Mouse (Mus musculus) neural tube, embryonic 11.5 days (tissue): ENCODE measurements at regions not wholly inside any gene's neighbourhood (a gene's known extent, or its start where the extent isn't known, plus 50 kb on each side); places are given as distances from the start of the nearest gene placed in this dataset.

Experiments used
- ATAC-seq: fragments of 200-750 bp; cut with Nextera tagmentation; 2 replicates; pipeline ENCODE4 v1.8.0; 2017; ENCODE audit warnings: moderate number of reproducible peaks, mild to moderate bottlenecking, moderate TSS enrichment, moderate library complexity; ENCODE audit not compliant: insufficient read depth, low FRiP score, low TSS enrichment
- DNase-seq: peaks from one replicate; pipeline ENCODE4 v3.0.0-alpha.2; 2015; ENCODE audit warnings: low spot score
- H3K27ac ChIP-seq: fragments of 300-500 bp; sonication (generic); 2 replicates; pipeline ENCODE4 v1.5.1; 2014; ENCODE audit warnings: low read depth, mild to moderate bottlenecking, low read length
- H3K27me3 ChIP-seq: fragments of 300-500 bp; sonication (generic); 2 replicates; pipeline ENCODE4 v1.6.1; 2014; ENCODE audit warnings: mild to moderate bottlenecking, low read length, mixed read lengths; ENCODE audit not compliant: control insufficient read depth, insufficient read depth
- H3K36me3 ChIP-seq: fragments of 300-500 bp; sonication (generic); 2 replicates; pipeline ENCODE4 v1.6.1; 2014; ENCODE audit warnings: mild to moderate bottlenecking, low read length, moderate library complexity, mixed read lengths; ENCODE audit not compliant: control insufficient read depth, insufficient read depth
- H3K4me1 ChIP-seq: fragments of 300-500 bp; sonication (generic); 2 replicates; pipeline ENCODE4 v1.6.1; 2014; ENCODE audit warnings: low read length, mixed read lengths; ENCODE audit not compliant: control insufficient read depth, insufficient read depth
- H3K4me2 ChIP-seq: fragments of 300-500 bp; sonication (generic); 2 replicates; pipeline ENCODE4 v1.6.1; 2014; ENCODE audit warnings: low read depth, mild to moderate bottlenecking, moderate library complexity
- H3K4me3 ChIP-seq: fragments of 300-500 bp; sonication (generic); 2 replicates; pipeline ENCODE4 v1.5.1; 2014; ENCODE audit warnings: low read depth, low read length
- H3K9ac ChIP-seq: fragments of 300-500 bp; sonication (generic); 2 replicates; pipeline ENCODE4 v1.6.1; 2014; ENCODE audit warnings: mild to moderate bottlenecking, low read length
- H3K9me3 ChIP-seq: fragments of 300-500 bp; sonication (generic); 2 replicates; pipeline ENCODE4 v1.6.1; 2016; ENCODE audit warnings: low read length; ENCODE audit not compliant: control insufficient read depth
- WGBS: fragments of 180-500 bp; shearing (Covaris S2); extraction: QIAGEN DNeasy Blood & Tissue Kit; methylation state at CpG from one replicate; pipeline ENCODE4 v1.1.7; 2014; 5-methylcytosine and 5-hydroxymethylcytosine counted together

DNA sequence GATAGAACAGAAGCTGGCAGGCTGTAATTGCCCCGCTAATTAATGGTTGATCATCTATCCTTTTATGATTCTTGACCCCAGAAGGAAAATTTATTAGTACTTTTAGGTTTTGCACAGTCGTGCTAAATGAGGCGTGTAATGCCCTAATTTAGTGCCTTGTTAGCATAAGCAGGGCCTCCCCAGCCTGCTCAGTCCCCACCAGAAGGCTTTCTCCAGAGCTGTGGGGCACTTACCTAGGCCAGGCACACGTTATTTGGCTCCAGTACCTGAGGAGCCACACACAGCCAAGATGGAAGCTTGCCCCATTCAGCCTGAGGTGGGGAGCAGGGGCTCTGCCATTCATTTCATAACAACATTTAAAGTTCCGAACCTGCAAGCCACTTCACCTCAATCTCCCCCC lies 146.0 kb downstream of the Opa1 start:
- Histone ChIP-seq H3K9ac (no peak overlapping the region), H3K27ac (no peak overlapping the region), H3K9me3 (no peaks in the 10 kb centered on the region), H3K27me3 (peaks cover 77% of the 10 kb centered on the region), H3K4me1 (0 out of 2 replicates have a peak, but pooled peaks cover 3% of the 10 kb centered on the region), H3K4me3 (no peak overlapping the region), H3K36me3 (no peaks in the 10 kb centered on the region), H3K4me2 (no peak overlapping the region)
- DNase-seq (no peak), ATAC-seq (no peak; the same call in 1 of the 2 replicates)
- WGBS, result 20% methylated on average over 5 of the region's 5 CpGs

DNA sequence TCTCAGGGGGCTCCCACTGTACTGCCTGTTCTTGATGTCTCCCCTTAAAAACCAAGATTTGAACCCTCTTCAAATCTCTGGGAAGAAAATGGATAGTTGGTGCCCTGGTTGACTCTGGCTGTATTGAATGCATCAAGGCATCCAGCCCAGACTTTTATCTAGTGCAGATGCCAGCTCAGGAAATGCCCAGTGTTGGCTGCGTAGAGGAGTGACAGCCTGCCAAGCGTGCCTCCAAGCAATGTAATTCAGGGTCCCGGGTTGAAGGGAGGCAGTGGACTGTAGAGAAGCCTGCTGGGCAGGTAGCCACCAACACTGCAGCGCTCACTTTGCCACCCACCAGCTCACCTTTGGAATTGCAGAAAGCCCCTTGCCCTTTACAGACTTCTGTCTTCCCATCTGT lies 146.4 kb downstream of the Opa1 start:
- no peak overlapping the region for H3K4me2 ChIP-seq
- WGBS, result 55% methylated on average over 4 of the region's 4 CpGs
- H3K27ac ChIP-seq, result no peak overlapping the region
- no peak overlapping the region for H3K9ac ChIP-seq
- no peaks in the 10 kb centered on the region for H3K9me3 ChIP-seq
- 0 out of 2 replicates have a peak, but pooled peaks cover under 1% of the 10 kb centered on the region for H3K4me1 ChIP-seq
- H3K27me3 ChIP-seq, result peaks cover 81% of the 10 kb centered on the region
- DNase-seq, result no peak
- no peak overlapping the region for H3K4me3 ChIP-seq
- no peak for ATAC-seq
- no peaks in the 10 kb centered on the region for H3K36me3 ChIP-seq

DNA sequence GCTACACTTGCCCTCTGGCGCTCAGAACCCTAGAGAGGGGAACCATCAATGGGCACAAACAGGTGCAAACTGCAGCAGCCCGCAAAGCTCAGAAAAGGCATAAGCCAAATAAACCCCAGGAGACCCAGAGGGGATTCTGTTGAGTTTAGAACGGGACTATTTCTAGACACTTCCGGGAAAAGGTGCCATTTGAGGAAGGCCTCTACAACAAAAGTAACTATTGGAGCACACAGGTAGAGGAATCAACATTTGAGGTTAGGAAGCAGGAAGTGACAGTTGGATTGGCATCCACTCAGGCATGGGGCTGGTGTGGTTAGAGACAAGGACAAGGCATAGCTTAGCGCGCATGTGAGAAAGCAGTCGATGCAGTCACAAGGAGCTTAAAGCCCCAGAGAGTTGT lies 148.3 kb downstream of the Opa1 start:
- H3K4me1 ChIP-seq, result no peaks in the 10 kb centered on the region
- whole genome bisulfite sequencing, result 85% methylated on average over 7 of the region's 7 CpGs
- DNase-seq, result no peak
- ATAC-seq, result no peak
- H3K27ac ChIP-seq, result no peak overlapping the region
- no peak overlapping the region for H3K4me3 ChIP-seq
- H3K9ac ChIP-seq, result no peak overlapping the region
- H3K4me2 ChIP-seq, result no peak overlapping the region
- peaks cover 80% of the 10 kb centered on the region for H3K27me3 ChIP-seq
- no peaks in the 10 kb centered on the region for H3K36me3 ChIP-seq
- H3K9me3 ChIP-seq, result no peaks in the 10 kb centered on the region

DNA sequence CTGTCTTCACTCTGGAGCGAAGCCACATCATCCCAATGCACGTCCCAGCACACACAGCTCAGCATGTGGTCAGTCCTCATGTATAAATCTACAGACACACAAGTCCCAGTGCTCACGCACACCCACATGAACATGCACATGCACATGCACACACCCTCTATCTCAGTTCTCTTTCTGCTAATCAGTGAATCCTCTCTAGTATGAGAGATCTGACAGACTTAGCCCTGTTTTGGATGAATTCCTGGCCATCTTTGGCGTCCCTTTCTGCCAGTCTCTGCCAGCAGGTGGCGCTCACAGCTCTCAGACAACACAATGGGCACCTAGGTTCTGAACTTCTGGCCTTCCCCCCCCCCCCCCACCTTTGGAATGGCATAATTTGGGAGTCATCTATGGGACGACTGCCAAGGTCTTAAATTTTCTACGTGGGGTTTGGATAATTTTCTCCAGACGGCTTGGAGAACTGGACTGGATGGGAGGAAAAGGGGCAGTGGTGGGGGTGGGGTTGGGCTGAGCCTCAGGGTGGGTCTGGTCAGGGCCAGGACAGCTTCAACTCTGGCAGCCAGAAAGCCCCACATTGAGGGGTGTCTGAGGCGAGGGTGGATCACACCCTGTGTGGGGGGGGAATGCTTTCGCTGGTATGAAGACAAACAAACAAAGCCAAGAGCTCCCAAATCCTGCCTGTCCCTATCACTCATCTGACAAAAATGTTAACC lies 149.8 kb downstream of the Opa1 start:
- H3K4me1 ChIP-seq, result no peaks in the 10 kb centered on the region
- DNase-seq, result peak; percentile 83
- H3K4me2 ChIP-seq, result no peak overlapping the region
- H3K27me3 ChIP-seq, result peaks cover 80% of the 10 kb centered on the region
- ATAC-seq, result peak; percentile 35; the same call in 1 of the 2 replicates
- no peak overlapping the region for H3K27ac ChIP-seq
- H3K9me3 ChIP-seq, result no peaks in the 10 kb centered on the region
- H3K9ac ChIP-seq, result no peak overlapping the region
- whole genome bisulfite sequencing, result 21% methylated on average over 10 of the region's 10 CpGs
- no peaks in the 10 kb centered on the region for H3K36me3 ChIP-seq
- H3K4me3 ChIP-seq, result no peak overlapping the region

DNA sequence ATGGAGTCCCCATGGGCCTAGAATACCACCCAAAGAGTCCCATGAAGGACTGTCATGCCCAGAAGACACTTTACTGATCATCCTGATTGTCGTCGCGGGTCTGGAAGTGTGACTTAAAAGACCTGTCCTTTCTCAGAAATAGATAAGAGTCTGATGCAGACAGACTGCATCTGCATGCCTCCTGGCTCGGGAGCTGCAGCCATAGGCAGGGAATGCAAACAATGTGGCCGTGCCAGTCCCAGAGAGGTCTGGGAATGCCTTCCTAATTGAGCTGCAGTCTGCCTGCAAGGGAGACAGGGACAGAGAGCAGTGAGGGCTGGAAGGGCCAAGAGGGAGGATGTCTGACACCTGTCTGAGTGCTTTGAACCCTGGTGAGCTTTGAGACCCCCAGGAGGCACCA lies 150.9 kb downstream of the Opa1 start:
- WGBS, result 30% methylated on average over 5 of the region's 5 CpGs
- Histone ChIP-seq H3K9ac (no peak overlapping the region), H3K4me3 (no peak overlapping the region), H3K27ac (no peak overlapping the region), H3K27me3 (peaks cover 80% of the 10 kb centered on the region), H3K36me3 (no peaks in the 10 kb centered on the region), H3K4me1 (peaks cover 5% of the 10 kb centered on the region), H3K4me2 (no peak overlapping the region), H3K9me3 (no peaks in the 10 kb centered on the region)
- ATAC-seq (no peak), DNase-seq (no peak)

DNA sequence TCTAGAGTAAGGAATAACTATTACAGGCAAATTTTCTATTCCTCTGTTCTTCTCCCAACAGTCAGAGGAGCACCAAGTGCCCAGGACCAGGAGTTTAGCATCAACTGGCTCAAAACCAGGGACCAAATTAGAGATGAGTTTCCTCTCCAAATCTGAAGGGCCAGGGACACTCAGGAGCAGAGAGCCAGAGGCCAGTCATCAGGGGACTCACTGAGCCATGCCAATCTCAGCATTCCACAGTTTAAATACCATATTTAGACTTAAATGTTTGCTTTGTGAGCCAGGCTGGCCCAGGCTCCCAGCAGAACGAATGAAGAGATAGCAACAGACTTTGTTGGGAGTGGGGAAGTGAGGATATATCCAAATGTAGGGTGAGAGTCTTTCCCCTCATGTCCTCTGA lies 153.8 kb downstream of the Opa1 start:
- DNase-seq, result no peak
- H3K27me3 ChIP-seq, result peaks cover 59% of the 10 kb centered on the region

DNA sequence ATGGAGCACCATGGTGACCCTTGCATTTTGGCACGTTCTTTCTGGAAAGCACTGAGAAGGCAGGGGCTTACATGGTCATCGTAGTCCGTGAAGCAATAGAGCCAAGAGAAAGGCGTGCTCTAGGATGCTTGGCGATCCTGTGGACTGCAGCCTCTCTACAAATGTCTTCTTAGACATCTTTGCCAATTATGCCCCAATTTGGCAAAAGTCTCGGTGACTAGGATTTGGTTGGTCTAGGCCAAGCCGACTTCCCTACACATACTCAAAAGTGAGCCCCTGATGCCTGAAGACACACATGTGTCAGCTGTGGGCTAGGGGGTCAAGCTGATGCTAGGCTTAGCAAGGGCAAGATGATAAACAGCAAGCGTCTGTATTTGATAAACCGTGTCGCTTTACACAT lies 154.7 kb downstream of the Opa1 start:
- DNase-seq (no peak), ATAC-seq (no peak)
- Histone ChIP-seq H3K36me3 (no peaks in the 10 kb centered on the region), H3K27ac (no peak overlapping the region), H3K9me3 (no peaks in the 10 kb centered on the region), H3K4me2 (no peak overlapping the region), H3K4me3 (no peak overlapping the region), H3K27me3 (peaks cover 50% of the 10 kb centered on the region), H3K9ac (no peak overlapping the region), H3K4me1 (peaks cover 11% of the 10 kb centered on the region)
- WGBS, result 73% methylated on average over 10 of the region's 10 CpGs

More for the DNA sequence above, 153.8 kb downstream of the Opa1 start:
- Histone ChIP-seq H3K9ac (no peak overlapping the region), H3K4me2 (no peak overlapping the region), H3K4me1 (peaks cover 11% of the 10 kb centered on the region), H3K36me3 (no peaks in the 10 kb centered on the region), H3K27ac (no peak overlapping the region), H3K9me3 (no peaks in the 10 kb centered on the region), H3K4me3 (no peak overlapping the region)
- ATAC-seq, result no peak
- WGBS, result 74% methylated on average over 1 of the region's 1 CpGs

DNA sequence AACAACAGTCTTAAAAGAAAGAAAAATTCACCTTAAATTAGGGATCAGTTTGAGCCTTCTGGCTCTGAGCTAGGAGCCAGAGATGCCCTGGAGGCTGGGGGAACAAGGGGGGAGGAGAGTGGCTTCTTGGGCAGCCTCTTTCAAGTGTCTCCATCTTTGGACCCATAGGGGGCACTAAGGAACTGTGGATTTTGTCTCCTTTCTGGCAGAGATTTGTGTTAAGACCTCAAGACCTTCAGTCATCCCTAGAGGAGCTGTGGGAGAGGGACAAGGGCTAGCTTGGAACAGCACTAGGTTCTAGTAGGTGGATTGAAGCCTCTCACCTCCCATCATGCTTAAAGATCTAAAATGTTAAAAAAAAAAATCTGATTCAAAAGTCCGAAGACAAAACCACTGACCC lies 155.2 kb downstream of the Opa1 start:
- Histone ChIP-seq H3K9me3 (no peaks in the 10 kb centered on the region), H3K4me1 (peaks cover 11% of the 10 kb centered on the region), H3K4me3 (0 out of 2 replicates have a peak overlapping the region, but pooled peaks have one; percentile 10), H3K27ac (peak overlapping the region; percentile 53; the same call in 1 of the 2 replicates), H3K36me3 (no peaks in the 10 kb centered on the region), H3K4me2 (no peak overlapping the region; the same call in 1 of the 2 replicates), H3K27me3 (peaks cover 50% of the 10 kb centered on the region), H3K9ac (no peak overlapping the region)
- peak; percentile 41; the same call in 1 of the 2 replicates for ATAC-seq
- 5% methylated on average over 1 of the region's 1 CpGs for WGBS
- peak; percentile 57 for DNase-seq

DNA sequence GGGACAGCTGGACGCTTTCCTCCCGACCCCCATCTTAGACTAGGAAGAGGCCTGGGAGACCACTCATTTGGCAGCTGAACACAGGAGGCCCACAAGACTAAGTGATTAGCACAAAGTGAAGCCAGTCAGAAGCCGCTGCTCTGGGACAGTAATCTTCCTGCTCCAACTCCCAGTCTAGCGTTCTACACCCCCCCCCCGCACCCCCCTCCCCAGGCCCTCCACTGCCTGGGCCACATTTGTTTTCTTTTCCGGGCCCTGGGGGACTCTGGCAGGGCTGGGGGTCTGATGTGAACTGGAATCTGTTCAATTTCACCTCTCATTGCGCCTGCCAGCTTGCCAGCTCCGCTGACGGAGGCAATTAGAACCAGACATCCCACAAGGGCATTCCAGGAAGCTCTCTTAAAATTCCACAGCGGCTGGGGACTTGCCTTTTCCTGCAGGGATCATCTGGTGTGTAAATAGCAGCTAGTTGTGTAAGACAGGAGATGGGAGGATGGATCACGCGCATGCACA lies 155.7 kb downstream of the Opa1 start:
- DNase-seq, result peak; percentile 59
- H3K27ac ChIP-seq, result peak overlapping the region; percentile 53; the same call in 1 of the 2 replicates
- WGBS, result 8% methylated on average over 12 of the region's 12 CpGs
- peak; percentile 41; the same call in 1 of the 2 replicates for ATAC-seq
- peak overlapping the region; percentile 15; the same call in 1 of the 2 replicates for H3K9ac ChIP-seq
- peaks cover 46% of the 10 kb centered on the region for H3K27me3 ChIP-seq
- no peaks in the 10 kb centered on the region for H3K9me3 ChIP-seq
- H3K4me3 ChIP-seq, result 0 out of 2 replicates have a peak overlapping the region, but pooled peaks have one; percentile 10
- H3K36me3 ChIP-seq, result no peaks in the 10 kb centered on the region
- H3K4me2 ChIP-seq, result no peak overlapping the region; the same call in 1 of the 2 replicates
- H3K4me1 ChIP-seq, result peaks cover 11% of the 10 kb centered on the region
